Mouse (Mus musculus) stomach, postnatal 0 days (tissue): Measurements from ENCODE around the gene Mcpt2. TPM values are rescaled to one million over a fixed set of nuclear protein-coding genes. Genes with fewer than 3 reads are reported as not detected.

ENCODE experiments used
- ATAC-seq: fragments of 200-750 bp; cut with Nextera tagmentation; 2 replicates; pipeline ENCODE4 v1.8.0; 2017; ENCODE audit not compliant: low FRiP score, low TSS enrichment
- DNase-seq: peaks from one replicate; pipeline ENCODE4 v3.0.0-alpha.2; 2016; ENCODE audit warnings: low spot score
- H3K27ac ChIP-seq: fragments of 300-500 bp; sonication (generic); replicated peaks from 2 replicates; pipeline ENCODE4 v1.5.1; 2014; ENCODE audit warnings: mild to moderate bottlenecking, control low read depth
- H3K27me3 ChIP-seq: fragments of 300-500 bp; sonication (generic); 2 replicates; pipeline ENCODE4 v1.6.1; 2014; ENCODE audit warnings: low read length; ENCODE audit not compliant: control insufficient read depth, insufficient read depth
- H3K36me3 ChIP-seq: fragments of 300-500 bp; sonication (generic); 2 replicates; pipeline ENCODE4 v1.6.1; 2014; ENCODE audit warnings: low read length, mixed read lengths; ENCODE audit not compliant: control insufficient read depth, insufficient read depth
- H3K4me1 ChIP-seq: fragments of 300-500 bp; sonication (generic); replicated peaks from 2 replicates; pipeline ENCODE4 v1.6.1; 2014; ENCODE audit warnings: antibody characterized with exemption; ENCODE audit not compliant: control insufficient read depth, insufficient read depth
- H3K4me2 ChIP-seq: fragments of 300-500 bp; sonication (generic); replicated peaks from 2 replicates; pipeline ENCODE4 v1.6.1; 2014; ENCODE audit warnings: low read depth, mild to moderate bottlenecking, control low read depth, moderate library complexity
- H3K4me3 ChIP-seq: fragments of 300-500 bp; sonication (generic); 2 replicates; pipeline ENCODE4 v1.5.1; 2014; ENCODE audit warnings: low read depth, low read length, control low read depth
- H3K9ac ChIP-seq: fragments of 300-500 bp; sonication (generic); 2 replicates; pipeline ENCODE4 v1.6.1; 2014; ENCODE audit warnings: mild to moderate bottlenecking, low read length, control low read depth, mixed read lengths
- H3K9me3 ChIP-seq: fragments of 300-500 bp; sonication (generic); 2 replicates; pipeline ENCODE4 v1.6.1; 2016; ENCODE audit warnings: low read length; ENCODE audit not compliant: control insufficient read depth
- CTCF ChIP-seq: IDR thresholded peaks from 2 replicates; pipeline ENCODE4 v1.5.1; 2016; ENCODE audit warnings: antibody characterized with exemption, low read depth, mild to moderate bottlenecking, moderate library complexity
- EP300 ChIP-seq: optimal IDR thresholded peaks from 2 replicates; pipeline ENCODE3; 2016; ENCODE audit warnings: antibody characterized with exemption
- WGBS: fragments of 180-500 bp; shearing (Covaris S2); extraction: QIAGEN DNeasy Blood & Tissue Kit; methylation state at CpG from one replicate; pipeline ENCODE4 v1.1.7; 2014; 5-methylcytosine and 5-hydroxymethylcytosine counted together
- microRNA-seq: library from miRNA; unstranded; fragments of <30 nt; microRNA quantifications from one replicate; pipeline ENCODE4, GENCODE M21; 2016
- polyA plus RNA-seq: library from polyadenylated mRNA; unstranded; fragments of >200 nt; fragmentation: Nextera tagmentation; extraction: Ambion mirVana; gene quantifications from 2 replicates; pipeline ENCODE4 v1.2.1, GENCODE M21; 2015

The Mcpt2 gene
- polyA plus RNA-seq, 1 experiment from 2014 or later, result 1.8 TPM

DNA sequence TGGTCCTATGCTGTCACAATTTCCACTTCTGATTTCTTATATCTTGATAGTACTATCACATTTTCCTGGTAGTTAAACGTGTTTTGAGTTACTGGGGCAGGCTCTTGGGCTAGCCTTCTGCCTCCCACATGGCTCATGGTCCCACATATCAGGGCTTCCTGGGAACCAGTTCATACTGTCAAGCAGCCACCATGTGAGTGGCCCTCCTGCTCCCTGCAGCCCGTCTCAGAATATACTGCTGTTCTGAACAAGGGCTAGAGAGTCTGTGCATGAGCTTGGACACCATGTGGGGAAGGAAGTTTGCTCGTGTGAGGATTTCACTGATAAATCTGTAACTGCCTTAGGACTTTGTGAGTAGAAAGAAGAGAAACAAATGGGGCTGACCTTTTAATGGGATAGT, 44.9 kb downstream of the Mcpt2 start:
- no peak overlapping the region for H3K4me3 ChIP-seq
- no peak overlapping the region for H3K9ac ChIP-seq
- ATAC-seq (no peak), DNase-seq (no peak)
- TF ChIP-seq EP300 (no peak), CTCF (no peak)
- no peak overlapping the region for H3K4me2 ChIP-seq
- H3K27me3 ChIP-seq, result no peaks in the 10 kb centered on the region
- H3K9me3 ChIP-seq, result no peaks in the 10 kb centered on the region
- H3K36me3 ChIP-seq, result no peaks in the 10 kb centered on the region
- no peak overlapping the region for H3K27ac ChIP-seq
- no peaks in the 10 kb centered on the region for H3K4me1 ChIP-seq
- 61% methylated on average over 3 of the region's 3 CpGs for WGBS

DNA sequence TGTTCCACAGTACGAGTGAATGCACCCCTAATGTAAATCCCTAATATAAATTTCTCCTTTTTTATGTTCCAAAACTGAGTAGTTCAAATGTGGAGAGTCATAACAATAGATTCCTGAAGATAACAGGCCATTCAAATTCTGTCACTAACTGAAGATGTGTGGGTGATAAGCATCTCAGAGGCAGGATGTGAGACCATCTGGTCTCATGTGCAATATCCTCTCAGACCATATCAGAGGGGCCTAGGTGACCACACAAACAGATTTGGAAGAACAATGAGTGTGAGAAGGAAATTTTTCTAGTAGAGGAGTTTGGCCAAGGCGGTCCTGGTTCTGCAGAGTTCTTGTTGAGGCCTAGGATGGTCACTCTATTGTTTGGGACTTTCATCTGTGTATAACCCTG, 51.5 kb downstream of the Mcpt2 start:
- Histone ChIP-seq H3K4me2 (no peak overlapping the region), H3K27ac (no peak overlapping the region), H3K4me1 (no peaks in the 10 kb centered on the region), H3K9ac (no peak overlapping the region), H3K4me3 (no peak overlapping the region), H3K27me3 (no peaks in the 10 kb centered on the region), H3K36me3 (no peaks in the 10 kb centered on the region), H3K9me3 (no peaks in the 10 kb centered on the region)
- WGBS, result 66% methylated on average over 2 of the region's 2 CpGs
- DNase-seq (no peak), ATAC-seq (no peak)
- no peak for TF ChIP-seq EP300
- TF ChIP-seq CTCF, result no peak

Small RNA genes lying within 50 kb of the gene (microRNA-seq; reads per million reads assigned to microRNA genes)
- gene Mir6949, result not detected

Other genes starting within 250 kb of the Mcpt2 start
- gene Nfatc4, start 218.9 kb upstream of the Mcpt2 start, polyA plus RNA-seq, result 11.2 and 12.5 TPM in 2 replicates
- gene Nynrin, start 188.0 kb upstream of the Mcpt2 start, polyA plus RNA-seq, result 2.8 and 3.2 TPM in 2 replicates
- gene Cbln3, start 157.6 kb upstream of the Mcpt2 start, polyA plus RNA-seq, result 0.56 and 0.65 TPM in 2 replicates
- 6.4 and 7.5 TPM in 2 replicates for gene Khnyn, start 157.1 kb upstream of the Mcpt2 start, polyA plus RNA-seq
- gene Sdr39u1, start 141.7 kb upstream of the Mcpt2 start, polyA plus RNA-seq, result 48.4 and 52.0 TPM in 2 replicates
- gene Cma1, start 97.4 kb upstream of the Mcpt2 start, polyA plus RNA-seq, result 15.4 and 17.5 TPM in 2 replicates
- 0.23 TPM in 1 of 2 replicates, not detected in the other for gene Cma2, start 91.1 kb upstream of the Mcpt2 start, polyA plus RNA-seq
- gene Mcpt1, start 24.1 kb upstream of the Mcpt2 start, polyA plus RNA-seq, result 0.13 TPM in 1 of 2 replicates, not detected in the other
- not detected in 2 replicates for gene Mcpt9, start 11.5 kb upstream of the Mcpt2 start, polyA plus RNA-seq
- gene Mcpt4, start 20.3 kb downstream of the Mcpt2 start, polyA plus RNA-seq, result 3.7 TPM in 2 replicates
- 0.16 and 0.30 TPM in 2 replicates for gene Mcpt8, start 43.2 kb downstream of the Mcpt2 start, polyA plus RNA-seq
- 0.13 and 0.18 TPM in 2 replicates for gene Ctsg, start 60.5 kb downstream of the Mcpt2 start, polyA plus RNA-seq
- gene Gzme, start 78.6 kb downstream of the Mcpt2 start, polyA plus RNA-seq, result not detected in 2 replicates
- gene Gzmd, start 90.6 kb downstream of the Mcpt2 start, polyA plus RNA-seq, result not detected in 2 replicates
- gene Gzmg, start 117.5 kb downstream of the Mcpt2 start, polyA plus RNA-seq, result not detected in 2 replicates
- gene Gzmn, start 132.6 kb downstream of the Mcpt2 start, polyA plus RNA-seq, result not detected in 2 replicates
- not detected in 2 replicates for gene Gzmf, start 169.4 kb downstream of the Mcpt2 start, polyA plus RNA-seq
- gene Gzmc, start 192.6 kb downstream of the Mcpt2 start, polyA plus RNA-seq, result 0.11 TPM in 1 of 2 replicates, not detected in the other
- 0.11 and 0.15 TPM in 2 replicates for gene Gzmb, start 220.2 kb downstream of the Mcpt2 start, polyA plus RNA-seq